Mouse (Mus musculus): Measurements from ENCODE around the gene Lipe. TPM values are rescaled to one million over a fixed set of nuclear protein-coding genes. Genes with fewer than 3 reads are reported as not detected.

The Lipe gene
- total and polyA plus RNA-seq, 2 experiments: 8.7 to 9.8 TPM

GRCm38 (mm10) chr7:25388916-25389315 is 9.6 kb downstream of the Lipe start:
- Histone ChIP-seq H3K27ac (replicated peaks; ENCODE audit: insufficient read depth, low read depth, low read length) (no peak overlapping the region), H3K79me2 (ENCODE audit: control insufficient read depth, insufficient read depth, low read length) (peaks cover 12% of the 10 kb centered on the region; the same call in 1 of the 2 replicates), H3K27me3 (ENCODE audit: control insufficient read depth, insufficient read depth, low read length) (no peaks in the 10 kb centered on the region), H3K4me3 (ENCODE audit: insufficient read depth, low read depth, low read length) (no peak overlapping the region), H3K4me1 (ENCODE audit: control insufficient read depth, insufficient read depth, low read length) (peaks cover 47% of the 10 kb centered on the region), H3K9ac (ENCODE audit: low read depth, low read length) (no peak overlapping the region), H3K36me3 (ENCODE audit: control insufficient read depth, insufficient read depth, low read length) (peaks cover 16% of the 10 kb centered on the region)
- TF ChIP-seq POLR2A (IDR thresholded peaks at IDR 0.05; ENCODE audit: extremely low read depth, insufficient read depth, low read length) (no peak), CTCF (IDR thresholded peaks at IDR 0.05; ENCODE audit: low read depth, low read length) (no peak)
- 84% methylated on average over 7 of the region's 7 CpGs for WGBS
- DNase-seq (ENCODE audit: extremely low read depth, low read depth, low spot score): no peak

DNA sequence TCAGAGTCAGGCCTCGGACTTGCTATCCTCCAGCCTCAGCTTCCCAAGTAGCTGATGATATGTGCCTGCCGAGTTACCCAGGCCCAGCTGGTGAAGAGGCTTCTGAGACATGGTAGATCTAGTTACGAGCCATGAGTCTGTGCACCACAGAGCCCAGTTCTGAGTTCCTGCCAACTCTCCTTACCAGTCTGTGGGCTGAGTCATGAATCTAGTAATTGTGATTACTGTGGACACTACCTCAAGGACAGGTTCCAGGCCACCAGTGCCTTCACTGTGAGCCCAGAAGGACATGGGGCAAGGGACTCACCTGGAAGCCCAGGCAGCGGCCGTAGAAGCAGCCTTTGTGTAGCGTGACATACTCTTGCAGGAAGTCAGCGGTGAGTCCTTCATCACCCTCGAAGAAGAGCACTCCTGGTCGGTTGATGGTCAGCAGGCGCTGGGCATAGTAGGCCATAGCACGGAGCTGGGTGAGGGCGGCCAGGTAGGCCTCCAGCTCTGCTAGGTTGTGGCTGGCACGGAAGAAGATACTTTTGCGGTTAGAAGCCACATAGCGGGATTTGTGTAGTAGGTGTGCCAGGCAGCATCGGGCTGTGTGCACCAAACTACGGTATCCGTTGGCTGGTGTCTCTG is 10.6 kb downstream of the Lipe start:
- peaks cover 38% of the 10 kb centered on the region for H3K4me1 ChIP-seq (ENCODE audit: control insufficient read depth, insufficient read depth, low read length)
- no peak overlapping the region for H3K27ac ChIP-seq (replicated peaks; ENCODE audit: insufficient read depth, low read depth, low read length)
- H3K79me2 ChIP-seq (ENCODE audit: control insufficient read depth, insufficient read depth, low read length): peaks cover 8% of the 10 kb centered on the region; the same call in 1 of the 2 replicates
- no peak for DNase-seq (ENCODE audit: extremely low read depth, low read depth, low spot score)
- H3K27me3 ChIP-seq (ENCODE audit: control insufficient read depth, insufficient read depth, low read length): no peaks in the 10 kb centered on the region
- TF ChIP-seq POLR2A (IDR thresholded peaks at IDR 0.05; ENCODE audit: extremely low read depth, insufficient read depth, low read length) (no peak), CTCF (IDR thresholded peaks at IDR 0.05; ENCODE audit: low read depth, low read length) (no peak)
- H3K4me3 ChIP-seq (ENCODE audit: insufficient read depth, low read depth, low read length): no peak overlapping the region
- no peak overlapping the region for H3K9ac ChIP-seq (ENCODE audit: low read depth, low read length)
- 89% methylated on average over 18 of the region's 18 CpGs for WGBS
- H3K36me3 ChIP-seq (ENCODE audit: control insufficient read depth, insufficient read depth, low read length): peaks cover 18% of the 10 kb centered on the region

GRCm38 (mm10) chr7:25385850-25386555 is 12.5 kb downstream of the Lipe start:
- no peaks in the 10 kb centered on the region for H3K27me3 ChIP-seq (ENCODE audit: control insufficient read depth, insufficient read depth, low read length)
- peak; percentile 74 for DNase-seq (ENCODE audit: extremely low read depth, low read depth, low spot score)
- TF ChIP-seq POLR2A (IDR thresholded peaks at IDR 0.05; ENCODE audit: extremely low read depth, insufficient read depth, low read length): no peak
- TF ChIP-seq CTCF (IDR thresholded peaks at IDR 0.05; ENCODE audit: low read depth, low read length): no peak
- H3K9ac ChIP-seq (ENCODE audit: low read depth, low read length): no peak overlapping the region
- no peaks in the 10 kb centered on the region for H3K79me2 ChIP-seq (ENCODE audit: control insufficient read depth, insufficient read depth, low read length)
- peak overlapping the region; percentile 26 for H3K27ac ChIP-seq (replicated peaks; ENCODE audit: insufficient read depth, low read depth, low read length)
- H3K36me3 ChIP-seq (ENCODE audit: control insufficient read depth, insufficient read depth, low read length): peaks cover 26% of the 10 kb centered on the region
- H3K4me3 ChIP-seq (ENCODE audit: insufficient read depth, low read depth, low read length): no peak overlapping the region
- H3K4me1 ChIP-seq (ENCODE audit: control insufficient read depth, insufficient read depth, low read length): peaks cover 21% of the 10 kb centered on the region
- WGBS: 58% methylated on average over 12 of the region's 12 CpGs

- H3K27ac ChIP-seq (replicated peaks; ENCODE audit: insufficient read depth, low read depth, low read length): no peak overlapping the region
- no peak overlapping the region for H3K4me3 ChIP-seq (ENCODE audit: insufficient read depth, low read depth, low read length)
- no peak for DNase-seq (ENCODE audit: extremely low read depth, low read depth, low spot score)
- TF ChIP-seq POLR2A (IDR thresholded peaks at IDR 0.05; ENCODE audit: extremely low read depth, insufficient read depth, low read length) (no peak), CTCF (IDR thresholded peaks at IDR 0.05; ENCODE audit: low read depth, low read length) (no peak)
- H3K9ac ChIP-seq (ENCODE audit: low read depth, low read length): no peak overlapping the region
- H3K79me2 ChIP-seq (ENCODE audit: control insufficient read depth, insufficient read depth, low read length): no peaks in the 10 kb centered on the region
- peaks cover 14% of the 10 kb centered on the region for H3K4me1 ChIP-seq (ENCODE audit: control insufficient read depth, insufficient read depth, low read length)
- H3K27me3 ChIP-seq (ENCODE audit: control insufficient read depth, insufficient read depth, low read length): no peaks in the 10 kb centered on the region
- 94% methylated on average over 12 of the region's 12 CpGs for WGBS
- H3K36me3 ChIP-seq (ENCODE audit: control insufficient read depth, insufficient read depth, low read length): peaks cover 26% of the 10 kb centered on the region
Observed at GRCm38 (mm10) chr7:25385259-25385658, 13.3 kb downstream of the Lipe start.

DNA sequence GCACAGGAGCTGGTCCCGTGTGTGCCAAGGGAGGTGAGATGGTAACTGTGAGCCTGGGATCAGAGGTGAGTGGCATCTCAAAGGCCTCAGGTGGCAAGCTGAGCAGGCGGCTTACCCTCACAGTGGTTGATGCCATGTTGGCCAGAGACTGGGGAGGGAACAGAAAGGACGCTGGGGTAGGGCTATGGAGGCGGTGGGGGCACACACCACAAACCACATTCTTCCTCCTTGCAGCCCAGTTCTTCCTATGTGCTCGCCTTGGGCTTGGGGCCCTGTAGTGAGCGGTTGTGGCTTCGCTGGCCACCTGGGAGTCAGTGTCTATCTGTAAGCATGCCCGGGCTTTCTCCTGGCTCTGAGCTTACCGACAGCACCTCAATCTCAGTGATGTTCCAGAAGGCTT is 13.7 kb downstream of the Lipe start:
- no peak overlapping the region for H3K27ac ChIP-seq (replicated peaks; ENCODE audit: insufficient read depth, low read depth, low read length)
- no peak for DNase-seq (ENCODE audit: extremely low read depth, low read depth, low spot score)
- 91% methylated on average over 9 of the region's 9 CpGs for WGBS

GRCm38 (mm10) chr7:25384318-25384717 is 14.2 kb downstream of the Lipe start:
- no peaks in the 10 kb centered on the region for H3K27me3 ChIP-seq (ENCODE audit: control insufficient read depth, insufficient read depth, low read length)
- DNase-seq (ENCODE audit: extremely low read depth, low read depth, low spot score): no peak
- TF ChIP-seq POLR2A (IDR thresholded peaks at IDR 0.05; ENCODE audit: extremely low read depth, insufficient read depth, low read length) (no peak), CTCF (IDR thresholded peaks at IDR 0.05; ENCODE audit: low read depth, low read length) (no peak)
- H3K27ac ChIP-seq (replicated peaks; ENCODE audit: insufficient read depth, low read depth, low read length): no peak overlapping the region
- H3K4me3 ChIP-seq (ENCODE audit: insufficient read depth, low read depth, low read length): no peak overlapping the region
- H3K36me3 ChIP-seq (ENCODE audit: control insufficient read depth, insufficient read depth, low read length): peaks cover 26% of the 10 kb centered on the region
- 97% methylated on average over 13 of the region's 13 CpGs for whole genome bisulfite sequencing
- peaks cover 12% of the 10 kb centered on the region; the same call in 1 of the 2 replicates for H3K4me1 ChIP-seq (ENCODE audit: control insufficient read depth, insufficient read depth, low read length)
- no peaks in the 10 kb centered on the region for H3K79me2 ChIP-seq (ENCODE audit: control insufficient read depth, insufficient read depth, low read length)
- H3K9ac ChIP-seq (ENCODE audit: low read depth, low read length): no peak overlapping the region

More for the DNA sequence above, 13.7 kb downstream of the Lipe start:
- H3K4me1 ChIP-seq (ENCODE audit: control insufficient read depth, insufficient read depth, low read length): peaks cover 12% of the 10 kb centered on the region
- H3K9ac ChIP-seq (ENCODE audit: low read depth, low read length): no peak overlapping the region
- H3K36me3 ChIP-seq (ENCODE audit: control insufficient read depth, insufficient read depth, low read length): peaks cover 26% of the 10 kb centered on the region
- H3K4me3 ChIP-seq (ENCODE audit: insufficient read depth, low read depth, low read length): no peak overlapping the region
- TF ChIP-seq CTCF (IDR thresholded peaks at IDR 0.05; ENCODE audit: low read depth, low read length): no peak
- no peak for TF ChIP-seq POLR2A (IDR thresholded peaks at IDR 0.05; ENCODE audit: extremely low read depth, insufficient read depth, low read length)
- H3K79me2 ChIP-seq (ENCODE audit: control insufficient read depth, insufficient read depth, low read length): no peaks in the 10 kb centered on the region
- no peaks in the 10 kb centered on the region for H3K27me3 ChIP-seq (ENCODE audit: control insufficient read depth, insufficient read depth, low read length)
